Mouse (Mus musculus) kidney, postnatal 4 days (tissue): Measurements from ENCODE around the gene Arl2.
"Not testable (repeated sequence)": the region's sequence is repeated elsewhere in the genome, so short reads cannot be mapped to it uniquely, and the experiment has no call there.

ENCODE experiments used
- DNase-seq, 2 experiments: peaks; one replicate each; pipeline ENCODE4 v3.0.0; 2021; ENCODE audit warnings: mixed read lengths in 2 of 2

Arl2 gene

DNA sequence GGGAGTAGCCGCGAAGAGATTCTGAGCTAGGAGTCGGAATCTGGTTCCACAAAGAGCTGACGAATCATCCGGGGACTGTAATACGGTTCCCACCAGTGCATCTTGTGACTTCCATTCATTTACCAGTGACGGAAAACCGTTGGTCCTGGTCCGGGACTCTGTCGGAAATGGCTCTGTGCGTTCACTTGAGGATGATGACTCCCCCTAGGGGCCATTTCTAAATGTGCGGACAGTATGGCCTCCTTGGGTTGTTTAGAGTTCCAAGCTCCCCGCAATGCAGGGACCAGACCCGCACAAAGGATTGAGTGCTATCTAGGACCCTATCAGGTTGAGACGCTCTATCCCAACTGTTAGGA is at the start of gene Arl2:
Gene Arl2, minus strand, starts transcription at position 155 of the 356 bp plus-strand sequence.
- DNase-seq = peak; percentile 80 to 89

DNA sequence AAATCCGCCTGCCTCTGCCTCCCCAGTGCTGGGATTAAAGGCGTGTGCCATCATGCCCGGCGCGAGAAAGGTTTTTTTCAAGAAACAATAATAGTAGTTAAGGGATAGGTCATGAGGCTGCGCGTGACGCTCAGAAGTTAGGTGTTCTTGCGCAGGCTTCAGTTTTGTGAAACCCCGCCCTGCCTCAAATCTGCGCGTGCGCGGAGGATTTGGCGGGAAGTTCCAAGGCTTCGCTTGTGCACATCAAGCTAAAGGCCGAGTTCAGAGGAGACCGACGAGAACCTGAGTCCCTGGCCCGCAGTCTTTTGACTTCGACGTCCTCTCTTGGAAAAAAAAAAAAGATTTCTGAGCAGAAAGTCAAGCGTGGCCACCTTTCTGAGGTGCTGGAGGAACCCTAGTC is 42.8 kb upstream of the Arl2 start, which contains the start of gene Majin:
Gene Majin, plus strand, starts transcription at position 258 of the 400 bp plus-strand sequence.
- no peak for DNase-seq

DNA sequence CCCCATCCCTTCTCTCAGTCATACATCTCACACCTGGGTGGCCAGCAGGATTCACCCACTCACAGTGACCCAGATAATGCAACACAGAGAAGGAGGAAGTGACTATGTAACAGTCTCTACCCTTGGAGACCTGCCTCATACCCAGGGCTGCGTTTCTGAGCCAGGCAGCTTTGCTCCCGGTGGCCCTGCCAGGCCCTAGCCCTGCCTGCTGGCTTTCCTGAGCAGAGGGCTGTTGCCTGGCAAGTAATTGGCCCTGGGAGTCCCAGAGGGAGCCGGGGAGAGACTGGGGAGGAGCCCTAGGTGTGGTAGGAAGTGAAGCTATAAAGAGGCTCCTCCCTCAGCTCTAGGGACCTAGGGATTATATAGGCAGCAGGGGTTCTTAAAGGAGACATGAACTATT is 41.2 kb upstream of the Arl2 start:
- no peak for DNase-seq

DNA sequence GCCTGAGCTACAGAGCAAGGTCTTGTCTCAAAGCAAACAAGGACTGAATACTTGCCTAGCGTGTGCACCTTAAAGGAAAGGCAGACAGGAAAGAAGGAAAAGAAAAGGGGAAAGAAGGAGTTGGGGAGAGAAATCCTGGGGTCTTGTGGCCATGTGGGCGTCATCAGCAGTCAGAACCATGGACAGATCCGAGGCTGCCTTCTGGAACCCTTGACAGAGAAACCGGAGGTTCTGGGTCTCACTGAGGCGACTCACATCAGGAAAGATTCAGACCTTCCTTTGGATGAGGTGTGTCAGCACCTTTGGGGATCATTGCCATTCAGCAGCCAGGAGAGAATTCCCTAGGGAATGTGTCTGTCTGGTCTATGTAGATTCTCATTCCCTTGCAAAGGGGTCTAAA is 40.3 kb upstream of the Arl2 start:
- DNase-seq = peak; percentile 65 to 68

DNA sequence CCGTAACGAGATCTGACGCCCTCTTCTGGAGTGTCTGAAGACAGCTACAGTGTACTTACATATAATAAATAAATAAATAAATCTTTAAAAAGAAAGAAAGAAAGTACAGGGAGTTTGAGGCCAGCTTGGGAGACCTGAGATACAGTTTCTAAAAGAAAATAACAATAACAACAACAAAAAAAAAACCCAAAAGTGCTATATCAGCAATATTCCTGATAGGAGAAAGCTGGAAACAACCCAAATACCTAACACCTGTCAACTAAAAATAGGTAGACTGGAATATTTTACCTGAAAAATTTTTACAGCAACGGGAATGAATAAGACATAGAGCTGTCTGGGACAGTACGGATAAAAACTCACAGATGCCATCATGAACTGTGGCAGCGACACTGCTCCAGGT is 37.4 kb upstream of the Arl2 start:
- no peak for DNase-seq

DNA sequence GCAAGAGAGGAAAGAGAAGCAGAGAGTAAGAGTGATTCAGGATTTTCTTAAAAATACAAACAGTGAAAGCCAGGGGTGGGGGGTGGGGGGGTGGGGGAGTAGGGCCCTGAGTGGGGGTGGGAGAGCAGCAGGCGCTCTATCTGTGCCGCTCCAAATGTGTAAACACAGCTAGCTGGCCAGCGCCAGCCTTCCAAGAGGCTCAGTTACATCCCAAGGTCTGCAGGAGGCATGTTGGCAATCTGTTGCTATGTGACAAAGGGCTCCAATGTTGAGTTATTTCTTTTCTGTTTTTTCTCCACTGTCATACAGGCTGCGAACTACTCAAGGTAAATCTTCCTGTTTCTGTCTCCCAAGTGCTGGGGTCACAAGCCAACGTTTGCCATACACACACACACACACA is 33.4 kb upstream of the Arl2 start:
- no peak for DNase-seq

DNA sequence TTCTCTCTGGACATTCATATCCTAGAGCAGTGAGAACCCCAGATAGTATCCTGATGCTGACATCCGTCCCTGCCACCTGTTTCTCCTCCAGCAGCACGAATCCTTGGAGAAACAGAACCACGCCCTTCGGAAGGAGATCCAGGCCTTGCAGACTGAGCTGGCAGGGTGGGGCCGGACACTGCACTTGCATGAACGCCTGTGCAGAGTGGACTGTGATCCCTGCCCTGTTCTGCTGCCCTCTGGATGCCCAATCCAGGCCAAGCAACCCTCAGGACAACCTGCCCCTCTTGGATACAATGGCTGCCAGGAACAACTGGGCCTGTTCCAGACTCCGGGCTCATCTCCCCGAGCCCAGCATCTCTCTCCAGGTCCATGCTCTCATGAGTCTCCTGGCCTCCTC is 29.9 kb upstream of the Arl2 start:
- no peak for DNase-seq

DNA sequence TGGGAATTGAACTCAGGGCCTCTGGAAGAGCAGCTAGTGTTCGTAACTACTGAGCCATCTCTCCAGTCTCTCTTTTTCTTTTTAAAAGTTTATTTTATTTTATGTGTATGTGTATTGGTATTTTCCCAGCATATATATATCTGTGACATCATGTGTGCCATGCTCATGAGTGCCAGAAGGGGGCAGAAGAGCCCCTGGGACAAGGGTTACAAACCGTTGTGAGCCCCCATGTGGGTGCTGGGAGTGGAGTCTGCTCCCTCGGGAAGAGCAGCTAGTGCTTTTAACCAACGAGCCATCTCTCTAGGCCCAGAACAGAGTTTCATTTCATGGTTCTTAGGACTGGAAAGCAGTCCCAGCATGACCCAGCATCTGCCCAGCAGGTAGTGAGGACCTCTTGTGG is 25.4 kb upstream of the Arl2 start:
- DNase-seq = no peak

DNA sequence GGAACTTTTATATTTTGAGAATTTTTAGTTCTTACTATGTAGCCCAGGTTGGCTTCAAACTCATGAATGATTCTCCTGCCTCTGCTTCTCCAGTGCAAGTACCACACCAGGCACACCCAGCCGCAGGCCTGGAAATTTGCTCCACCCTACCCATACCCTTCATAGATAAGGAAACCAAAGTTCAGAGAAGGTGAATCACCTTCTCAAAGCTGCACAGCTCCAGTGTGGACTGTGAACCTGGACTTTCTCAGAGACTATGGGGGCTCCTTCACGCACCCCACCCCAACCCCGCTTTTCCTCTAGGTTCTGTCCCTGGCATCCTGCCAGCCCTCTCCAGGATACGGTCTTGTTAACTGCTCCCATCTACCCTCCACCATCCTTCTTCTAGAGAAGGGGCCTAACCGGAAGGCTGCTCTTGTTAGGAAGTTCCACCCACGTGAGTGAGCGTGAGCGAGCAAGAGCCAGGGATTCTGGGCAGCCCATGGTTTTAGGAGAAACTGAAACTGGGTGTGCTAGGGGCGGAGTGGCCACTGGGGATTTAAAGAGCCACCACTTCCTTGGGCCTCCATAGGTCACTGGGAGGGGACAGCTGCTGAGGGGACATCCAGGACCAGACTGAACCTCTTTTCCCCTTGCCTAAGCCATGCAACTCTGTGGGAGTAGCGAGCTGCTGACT is 22.7 kb upstream of the Arl2 start:
- peak; percentile 29 to 52 for DNase-seq

DNA sequence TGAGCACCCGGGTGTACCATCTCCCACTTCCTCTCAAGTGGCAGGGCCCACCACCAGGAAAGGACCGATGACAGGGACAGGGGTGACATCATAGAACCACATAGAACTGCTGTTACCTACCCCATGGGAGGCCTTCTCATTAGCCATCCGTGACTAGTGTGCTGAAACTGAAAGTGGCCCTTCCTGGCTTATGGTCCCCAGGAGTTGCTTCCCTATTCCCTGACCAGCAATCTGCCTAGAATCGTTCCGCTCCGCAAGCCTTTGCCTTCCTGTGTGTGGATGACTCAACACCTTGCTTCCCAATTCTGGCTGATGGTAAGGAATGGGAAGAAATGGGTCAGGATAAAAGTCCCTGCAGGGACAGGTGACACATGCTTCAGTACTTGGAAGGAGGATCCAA is 15.9 kb upstream of the Arl2 start:
- DNase-seq = peak in 1 of 2 experiments; percentile 27

DNA sequence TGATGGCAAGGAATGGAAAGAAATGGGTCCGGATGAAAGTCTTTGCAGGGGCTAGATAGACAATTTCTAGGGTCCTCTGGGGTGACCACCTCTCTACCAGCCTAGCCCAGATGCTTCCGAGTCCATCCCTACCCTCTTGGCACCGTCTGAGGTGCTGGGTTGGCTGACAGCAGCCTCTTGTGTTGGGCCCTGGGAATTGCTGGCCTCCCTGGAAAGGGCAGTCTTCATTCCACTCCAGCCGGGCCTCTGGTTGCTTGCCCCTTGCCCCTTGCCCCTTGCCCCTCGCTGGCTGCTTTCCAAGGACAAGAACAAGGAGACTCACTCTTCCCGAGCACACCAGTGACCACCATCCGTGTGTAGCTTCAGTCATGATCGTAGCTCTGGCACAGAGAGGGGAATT is 15.0 kb upstream of the Arl2 start:
- DNase-seq = peak; percentile 41 to 59

DNA sequence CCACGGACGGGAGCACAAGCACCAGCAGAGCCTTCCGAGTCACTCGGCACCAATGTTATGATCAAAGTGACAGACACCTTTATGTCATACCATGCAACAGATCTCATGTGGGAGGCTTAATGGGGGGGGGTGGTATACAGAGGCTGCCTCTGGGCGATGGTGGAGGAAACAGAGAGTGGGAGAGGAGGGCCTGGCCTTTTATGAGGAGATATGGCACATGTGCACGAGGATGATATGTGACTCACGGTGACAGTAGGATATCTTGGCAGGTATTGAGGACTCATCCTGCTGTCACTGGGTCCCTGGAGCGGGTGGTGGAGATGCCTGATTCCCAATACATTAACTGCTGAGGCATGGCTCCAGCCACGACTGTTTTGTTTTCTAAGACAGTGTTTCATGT is 13.8 kb upstream of the Arl2 start:
- DNase-seq = no peak

DNA sequence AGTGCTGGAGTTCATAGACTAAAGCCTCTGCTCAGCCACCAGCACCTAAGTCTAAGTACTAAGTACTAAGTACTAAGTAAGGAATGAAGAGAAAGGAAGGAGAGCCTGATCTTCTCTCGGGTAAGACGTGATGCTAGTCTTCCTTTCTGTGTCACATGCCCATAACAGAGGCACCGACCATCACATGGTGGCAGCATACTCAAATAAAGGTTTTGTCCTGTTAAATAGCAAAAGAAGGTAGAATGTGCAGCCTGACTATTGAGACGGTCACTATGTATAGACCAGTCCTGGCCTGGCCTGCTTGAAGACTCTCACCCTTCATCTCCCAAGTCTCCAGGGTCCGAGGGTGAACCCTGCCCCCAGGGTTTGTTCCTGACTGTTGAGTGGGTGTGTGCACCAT is 3.5 kb upstream of the Arl2 start:
- DNase-seq = no peak

DNA sequence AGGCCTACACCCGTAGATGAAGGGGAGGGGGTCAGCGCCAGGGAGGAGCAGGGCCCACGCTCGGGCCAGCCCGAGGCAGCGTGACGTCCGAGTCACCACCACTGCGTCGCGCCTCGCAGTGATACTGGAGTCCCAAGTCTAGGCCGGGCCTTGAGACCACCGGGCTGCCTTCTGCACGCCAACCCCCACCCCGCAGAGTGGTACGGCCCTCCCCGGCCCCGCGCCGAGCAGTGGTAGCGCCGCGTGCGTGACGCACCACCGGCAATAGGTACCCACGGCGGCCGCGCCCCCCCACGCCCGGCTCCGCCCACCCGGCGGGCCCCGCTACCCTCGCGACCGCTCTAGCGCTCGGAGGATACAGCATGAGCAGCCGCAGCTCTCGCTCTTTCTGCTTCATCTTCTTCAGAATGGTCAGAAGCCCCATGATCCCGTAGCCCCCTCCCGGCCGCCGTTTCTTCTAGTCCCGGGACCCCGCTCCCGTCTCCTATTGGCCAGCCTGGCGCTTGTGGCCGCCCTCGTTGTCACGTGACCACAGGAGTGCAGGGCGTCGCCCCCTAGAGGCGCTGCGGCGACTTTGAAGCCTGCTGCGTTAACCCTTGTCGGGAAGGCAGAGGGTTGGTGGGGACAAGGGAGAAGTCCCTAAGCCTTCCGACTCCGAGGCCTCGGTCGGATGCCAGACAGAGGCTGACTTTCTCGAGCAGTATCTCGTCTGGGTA is 512 bp downstream of the Arl2 start, which contains the start of gene Batf2:
Gene Batf2, plus strand, starts transcription at position 306 of the 716 bp plus-strand sequence.
- DNase-seq = peak; percentile 93 to 96

DNA sequence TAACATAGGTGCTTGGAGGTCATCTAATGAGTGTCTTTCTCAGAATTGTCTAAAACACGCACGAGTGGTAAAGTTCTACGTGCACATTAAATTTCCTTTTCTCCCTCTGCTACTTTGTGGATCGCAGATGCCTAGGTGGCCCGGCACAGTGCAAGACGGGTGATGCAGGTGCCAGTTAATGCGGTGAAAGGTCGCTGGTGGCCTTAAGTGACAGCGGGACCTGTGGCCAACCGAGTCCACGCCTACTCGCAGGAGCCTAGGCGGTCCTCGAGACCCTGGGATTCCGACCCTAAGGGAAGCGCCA is 1.0 kb downstream of the Arl2 start:
- no peak for DNase-seq

DNA sequence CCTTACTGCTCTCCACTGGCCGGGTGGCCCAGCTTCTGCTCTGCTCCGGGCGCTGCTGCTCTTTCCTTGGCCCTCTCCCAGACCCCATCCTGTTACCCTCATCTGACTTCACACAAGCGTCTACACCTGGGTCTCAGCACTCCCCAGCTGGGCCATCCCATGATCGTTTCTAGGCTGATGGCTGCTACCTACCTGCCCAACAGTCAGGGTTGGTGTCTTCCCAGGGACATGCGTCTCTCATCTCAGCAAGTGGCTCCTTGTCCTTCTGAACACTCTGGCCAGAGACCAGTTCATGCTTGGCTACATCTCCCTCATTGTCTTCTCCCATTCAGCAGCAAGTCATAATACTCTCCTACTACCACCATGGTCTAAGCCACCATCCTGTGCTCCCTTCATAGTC is 1.6 kb downstream of the Arl2 start:
- DNase-seq = no peak

DNA sequence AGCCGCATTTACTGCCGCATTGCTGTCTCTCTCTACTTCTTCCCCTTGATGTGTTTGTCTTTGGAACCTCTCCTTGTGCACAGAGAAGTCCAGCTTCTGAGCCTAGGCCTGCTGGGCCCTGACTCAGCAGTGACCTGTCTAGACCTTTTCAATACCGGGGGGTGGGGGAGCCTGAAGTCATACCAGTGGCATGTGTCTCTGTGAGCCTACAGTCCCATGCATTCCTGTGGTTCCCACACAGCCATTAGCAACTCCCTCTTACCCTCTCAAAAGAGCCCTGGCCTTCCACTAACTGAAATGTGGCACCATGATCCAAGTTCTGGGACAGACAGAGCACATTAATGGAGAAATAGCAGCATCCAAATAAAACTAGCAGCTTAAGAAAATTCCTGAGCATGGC is 5.0 kb downstream of the Arl2 start:
- DNase-seq = no peak

DNA sequence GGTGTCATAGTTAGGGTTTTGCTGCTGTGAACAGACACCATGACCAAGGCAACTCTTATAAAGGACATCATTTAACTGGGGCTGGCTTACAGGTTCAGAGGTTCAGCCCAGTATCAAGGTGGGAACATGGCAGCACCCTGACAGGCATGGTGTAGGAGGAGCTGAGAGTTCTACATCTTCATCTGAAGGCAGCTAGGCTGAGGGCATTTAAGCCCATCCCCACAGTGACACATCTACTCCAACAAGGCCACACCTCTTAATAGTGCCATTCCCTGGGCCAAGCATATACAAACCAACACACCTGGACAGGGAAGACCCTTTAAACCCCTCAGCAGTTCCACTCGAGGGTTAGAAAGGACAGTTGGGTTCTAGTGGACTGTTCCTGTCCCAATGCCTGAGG is 8.2 kb downstream of the Arl2 start:
- not testable (repeated sequence) for DNase-seq

DNA sequence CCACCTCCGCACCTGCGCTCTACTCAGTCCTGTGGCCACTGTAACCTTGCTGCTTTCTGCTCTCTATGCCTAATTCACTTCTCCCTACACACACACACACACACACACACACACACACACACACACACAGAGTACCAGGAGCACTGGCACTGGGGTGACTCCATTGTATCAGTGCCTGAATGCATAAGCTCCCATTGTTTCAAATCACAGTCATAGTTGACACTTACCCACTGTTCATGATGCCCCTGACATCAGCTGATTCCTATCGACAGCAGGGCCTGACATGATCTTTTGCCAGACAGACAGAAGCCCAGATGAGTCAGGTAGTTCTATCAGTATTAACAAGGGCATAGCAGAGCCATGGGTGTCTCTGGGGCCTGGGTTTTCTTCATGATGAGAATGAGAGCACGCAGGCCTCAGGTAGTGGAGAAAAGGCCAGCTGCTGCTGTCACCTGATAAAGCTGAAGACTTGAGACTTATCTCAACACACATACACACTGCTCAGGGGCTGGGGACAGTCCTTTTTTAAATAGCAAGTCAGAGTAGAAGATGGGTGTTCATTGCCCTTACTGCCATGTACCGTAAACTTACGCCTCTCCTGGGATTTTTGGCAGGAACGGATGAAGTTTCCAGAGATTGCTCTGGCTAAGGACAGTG is 9.0 kb downstream of the Arl2 start:
- no peak for DNase-seq

DNA sequence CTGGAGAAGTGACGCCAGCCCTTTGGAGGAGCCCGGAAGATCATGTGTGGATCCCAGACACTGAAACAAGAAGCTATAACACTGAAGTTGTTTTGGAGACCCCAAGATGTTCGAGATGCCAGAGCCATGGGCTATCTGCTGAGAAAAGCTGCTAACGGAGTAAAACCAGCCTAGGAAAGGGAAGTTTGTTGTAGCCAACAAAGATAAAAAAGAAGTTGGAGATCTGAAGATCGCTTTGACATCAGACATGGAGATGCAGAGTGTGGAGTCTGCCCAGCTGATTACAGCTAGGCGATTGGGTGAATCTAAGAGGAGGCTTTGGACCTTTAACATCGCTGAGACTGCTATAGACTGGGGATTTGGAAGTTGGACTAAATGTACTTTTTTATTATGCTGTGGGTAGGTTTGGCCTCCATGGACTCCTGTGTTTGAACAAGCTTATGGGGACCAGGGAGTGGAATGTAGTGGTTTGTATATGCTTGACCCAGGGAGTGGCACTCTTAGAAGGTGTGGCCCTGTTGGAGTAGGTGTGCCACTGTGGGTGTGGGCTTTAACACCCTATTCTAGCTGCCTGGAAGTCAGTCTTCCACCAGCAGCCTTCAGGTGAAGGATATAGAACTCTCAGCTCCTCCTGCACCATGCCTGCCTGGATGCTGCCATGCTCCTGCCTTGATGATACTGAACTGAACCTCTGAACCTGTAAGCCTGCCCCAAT is 10.8 kb downstream of the Arl2 start:
- not testable (repeated sequence) for DNase-seq

DNA sequence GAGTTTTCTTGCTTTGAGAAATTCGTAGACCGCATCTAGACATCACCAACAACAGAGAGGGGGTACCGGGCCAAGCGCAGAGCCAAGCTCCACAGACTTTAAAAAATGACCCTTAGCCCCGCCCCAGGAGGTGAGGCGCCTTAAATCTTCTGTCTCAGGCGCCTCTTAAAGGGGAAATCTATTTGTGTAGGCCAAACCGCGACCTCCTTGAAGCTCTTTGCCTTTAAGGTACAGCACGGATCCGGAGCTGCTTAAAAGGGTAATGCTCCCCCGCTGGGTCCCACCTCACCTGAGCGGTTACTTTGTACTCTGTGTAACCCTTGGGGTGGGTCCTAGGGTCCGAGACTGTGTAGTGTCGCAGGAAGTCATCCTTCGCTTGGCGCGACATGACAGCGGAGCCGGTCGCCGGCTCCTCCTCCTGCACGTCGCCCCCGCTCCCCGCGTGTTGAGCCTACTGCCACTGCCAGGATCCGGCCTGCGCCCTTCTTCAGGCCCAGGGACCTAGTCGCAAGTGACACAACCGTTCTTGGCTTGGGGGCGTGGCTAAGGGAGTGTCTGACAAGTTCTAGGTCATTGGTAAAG is 13.5 kb downstream of the Arl2 start, which contains the start of gene Snx15:
Gene Snx15, minus strand, starts transcription at position 545 of the 582 bp plus-strand sequence.
- peak; percentile 93 to 98 for DNase-seq

DNA sequence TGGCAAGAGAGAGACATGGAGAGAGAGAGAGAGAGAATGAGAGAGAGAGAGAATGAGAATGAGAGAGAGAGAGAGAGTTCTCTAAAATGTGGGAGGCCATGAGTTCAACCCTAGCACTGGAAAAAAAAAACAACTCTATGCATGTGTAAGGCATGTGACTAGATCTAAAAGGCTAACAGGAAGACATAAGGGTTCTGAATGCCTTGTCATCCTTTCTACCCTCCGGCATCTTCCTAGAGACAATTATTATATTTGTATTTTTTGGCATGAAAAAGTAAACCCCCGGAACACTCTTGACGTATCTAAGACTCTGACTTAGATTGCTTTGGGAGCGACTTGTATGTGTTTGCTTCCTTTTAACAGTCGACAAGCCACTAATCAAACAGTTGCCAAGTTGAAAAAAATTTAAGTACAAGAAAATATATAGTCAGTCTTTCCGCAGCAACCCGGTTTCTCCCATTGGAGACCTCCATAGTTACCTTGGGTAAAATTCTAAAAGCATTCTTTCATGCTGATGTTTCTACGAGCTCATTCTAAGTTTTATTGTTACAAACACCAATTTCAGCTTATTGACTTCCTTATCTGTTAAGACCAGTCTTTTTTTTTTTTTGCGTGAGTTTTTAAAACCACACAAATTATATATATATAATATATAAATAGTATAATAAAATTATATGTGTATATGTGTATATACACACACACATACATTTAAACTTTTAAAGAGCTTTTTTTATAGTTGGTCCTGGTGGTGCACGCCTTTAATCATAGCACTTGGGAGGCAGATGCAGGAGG is 14.4 kb downstream of the Arl2 start:
- no peak for DNase-seq
